Mouse (Mus musculus): ENCODE results near the gene Anxa11. TPM values are rescaled to one million over a fixed set of nuclear protein-coding genes. Genes with fewer than 3 reads are reported as not detected.
A peak's percentile ranks its signal among the peaks of the same experiment; 100 is the strongest.
"Not testable (repeated sequence)": the region's sequence is repeated elsewhere in the genome, so short reads cannot be mapped to it uniquely, and the experiment has no call there.

Gene Anxa11
- polyA plus RNA-seq, 2 experiments from 2014 or later, result 60.6 to 78.5 TPM

GRCm38 (mm10) chr14:25869135-25869878, 27.4 kb downstream of the Anxa11 start:
- no peak for ATAC-seq

GRCm38 (mm10) chr14:25872461-25873415, 30.8 kb downstream of the Anxa11 start:
- no peak for ATAC-seq

- not testable (repeated sequence) for ATAC-seq
Measured at GRCm38 (mm10) chr14:25876640-25877039, 34.7 kb downstream of the Anxa11 start.

DNA sequence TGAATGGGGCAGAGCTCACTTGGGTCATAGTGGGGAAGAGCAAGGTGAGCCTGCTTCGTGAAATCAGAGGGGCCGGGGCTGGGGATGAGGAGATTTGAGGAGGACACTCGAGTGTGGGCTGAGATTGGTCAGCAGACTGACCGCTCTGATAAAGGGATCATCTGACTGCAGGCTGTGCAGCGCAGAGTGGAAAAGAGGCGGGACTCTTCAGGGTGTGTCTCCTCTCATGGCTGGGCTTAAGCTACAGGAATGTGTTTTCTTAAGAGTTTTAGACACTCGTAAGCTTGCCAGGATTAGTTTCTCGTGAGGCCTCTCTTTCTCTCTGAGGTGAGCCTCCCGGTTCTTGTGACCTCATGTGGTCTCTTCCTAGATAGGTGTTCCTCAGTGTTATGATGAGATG, 39.8 kb downstream of the Anxa11 start:
- ATAC-seq, result not testable (repeated sequence)

DNA sequence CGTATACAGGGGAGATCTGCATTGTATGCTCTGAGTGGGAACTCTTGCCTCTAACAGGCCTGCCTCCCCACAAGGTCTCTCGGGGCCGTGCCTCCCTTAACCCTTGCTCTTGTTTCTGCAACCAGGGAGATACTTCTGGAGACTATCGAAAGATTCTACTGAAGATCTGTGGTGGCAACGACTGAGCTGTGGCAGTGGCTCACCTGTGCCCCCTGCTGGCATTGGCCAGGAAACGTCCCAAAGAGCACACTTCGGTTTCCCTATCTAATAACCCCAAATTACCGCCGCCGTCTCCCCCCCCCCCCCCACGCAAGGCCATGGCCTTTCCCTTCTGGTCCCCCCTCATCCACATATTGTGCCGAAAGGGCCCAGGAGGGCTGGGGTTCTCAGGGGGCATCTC, 43.9 kb downstream of the Anxa11 start:
- not testable (repeated sequence) for ATAC-seq

DNA sequence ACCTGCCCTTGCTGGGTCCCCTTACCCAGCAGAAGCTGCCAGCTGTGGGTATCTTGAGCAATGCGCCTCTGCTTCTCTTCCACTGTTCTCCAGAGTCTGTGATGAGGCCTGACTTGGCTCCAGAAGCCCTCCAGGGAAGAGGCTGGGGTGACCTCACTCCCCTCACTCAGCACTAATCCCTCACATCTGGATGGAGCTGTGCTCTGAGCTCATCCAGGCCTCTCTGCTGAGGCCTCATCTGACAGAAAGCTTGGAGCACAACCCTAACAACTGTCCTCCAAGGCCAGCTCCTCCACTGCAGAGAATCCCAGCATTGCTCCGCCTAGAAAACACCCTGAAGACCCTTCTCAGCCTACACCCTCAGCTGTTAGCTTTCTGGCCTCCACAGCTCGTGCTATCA, 52.6 kb downstream of the Anxa11 start:
- ATAC-seq, result not testable (repeated sequence)

DNA sequence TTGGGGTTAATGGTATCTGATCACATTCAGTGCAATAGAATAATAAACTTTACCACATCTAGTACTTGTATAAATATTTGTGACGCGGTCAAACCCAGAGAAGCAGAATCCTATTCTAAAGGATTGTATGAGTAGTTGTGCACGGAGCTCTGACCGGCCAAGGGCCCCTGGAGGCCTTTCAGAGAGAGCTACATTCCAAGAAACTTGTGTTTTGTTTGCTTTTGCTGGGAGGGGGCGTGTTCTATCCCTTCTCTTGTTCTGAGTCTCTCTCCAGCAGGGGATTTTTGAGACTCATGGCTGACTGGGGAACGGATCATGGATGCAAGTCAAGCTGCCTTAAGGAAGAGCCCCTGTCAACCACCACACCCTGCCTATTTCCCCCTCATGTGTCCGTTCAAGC, 53.7 kb downstream of the Anxa11 start:
- not testable (repeated sequence) for ATAC-seq

- ATAC-seq, result not testable (repeated sequence)
Measured at GRCm38 (mm10) chr14:25903000-25903399, 61.0 kb downstream of the Anxa11 start, which contains the start of gene Plac9a. Plac9a (minus strand) TSS chr14:25903100.

DNA sequence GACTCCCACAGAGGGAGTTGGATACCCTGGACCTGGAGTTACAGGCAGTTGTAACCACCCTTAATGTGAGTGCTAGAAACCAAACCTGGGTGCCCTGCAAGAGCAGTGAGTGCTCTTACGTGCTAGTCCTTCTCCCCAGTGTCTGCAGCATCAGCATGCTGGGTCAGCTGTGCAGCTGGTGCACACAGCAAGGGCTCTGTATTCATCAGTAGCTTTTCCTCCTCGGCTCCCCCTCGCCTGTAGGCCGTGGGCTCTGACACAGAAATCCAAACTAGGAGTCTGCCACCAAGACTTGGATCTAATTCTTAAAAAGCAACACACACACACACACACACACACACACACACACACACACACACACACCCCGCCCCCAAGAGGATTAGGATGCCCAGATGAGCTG, 63.3 kb downstream of the Anxa11 start:
- ATAC-seq, result not testable (repeated sequence)

DNA sequence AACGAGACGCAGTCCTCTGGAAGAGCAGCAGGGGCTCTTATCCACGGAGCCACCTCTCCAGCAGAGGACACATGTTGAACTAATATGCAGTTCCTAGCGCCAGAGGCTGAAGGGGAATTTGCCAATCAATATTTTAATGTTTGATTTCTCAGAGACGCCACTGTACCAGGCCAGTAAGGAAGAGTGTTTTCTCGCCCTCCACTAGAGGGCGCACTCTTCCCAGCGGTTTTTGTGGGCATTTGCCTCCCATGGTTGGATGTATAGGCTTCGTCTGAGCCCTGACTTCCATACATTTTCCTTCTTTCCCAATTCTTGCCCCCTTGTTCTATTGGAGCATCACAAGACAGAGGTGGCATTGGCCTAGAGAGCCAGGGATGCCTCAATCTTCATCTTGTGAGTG, 65.3 kb downstream of the Anxa11 start:
- not testable (repeated sequence) for ATAC-seq

DNA sequence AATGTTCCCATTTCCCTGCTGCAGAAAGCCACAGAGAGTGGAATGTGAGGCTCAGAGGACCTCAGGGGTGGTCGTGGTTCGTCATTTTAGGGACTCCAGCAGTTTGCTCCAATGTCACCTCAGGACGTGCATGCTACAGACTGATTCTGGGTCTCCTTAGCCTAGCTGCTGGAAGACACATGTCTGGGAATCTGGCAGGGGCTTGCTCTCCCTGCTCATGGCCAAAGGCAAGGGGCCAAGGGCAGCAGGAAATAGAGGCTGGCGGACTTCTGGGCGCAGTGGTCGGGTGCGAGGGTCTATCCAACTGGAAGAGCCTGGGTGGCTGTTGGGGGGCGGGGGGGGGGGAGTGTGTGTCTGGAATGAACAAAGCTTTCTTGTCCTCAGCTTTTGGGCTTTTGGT, 67.0 kb downstream of the Anxa11 start:
- ATAC-seq, result not testable (repeated sequence)

GRCm38 (mm10) chr14:25918427-25919170, 76.6 kb downstream of the Anxa11 start:
- not testable (repeated sequence) for ATAC-seq

GRCm38 (mm10) chr14:25926814-25927561, 85.0 kb downstream of the Anxa11 start:
- peak; percentile 52 for ATAC-seq

DNA sequence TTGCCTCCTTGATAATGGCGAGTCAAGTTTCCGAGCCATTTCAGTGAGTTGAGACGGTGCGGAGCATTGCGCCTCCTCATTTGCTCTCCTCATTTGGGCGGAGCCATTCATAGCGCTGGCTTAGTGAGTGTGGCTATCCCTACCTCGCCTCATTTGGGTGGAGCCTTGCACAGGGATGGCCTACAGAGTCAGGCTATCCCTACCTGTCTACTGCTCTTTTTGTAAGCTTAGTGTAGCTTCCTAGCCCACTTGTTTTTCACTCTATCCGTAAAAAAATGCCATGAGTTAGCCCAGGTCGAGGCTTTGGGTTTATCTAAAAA, 85.6 kb downstream of the Anxa11 start, which contains the start of gene Tmem254a:
Gene Tmem254a (minus strand): TSS at position 111 of the 320 bp plus-strand sequence.
- ATAC-seq, result peak; percentile 81

Other genes starting within 250 kb of the Anxa11 start
- 10 to 100 TPM; 23.8 to 28.5 TPM for gene Ppif, start 148.0 kb upstream of the Anxa11 start, polyA plus RNA-seq (2017; shearing (Covaris generic))
- gene Zcchc24, start 73.1 kb upstream of the Anxa11 start, polyA plus RNA-seq (2017; shearing (Covaris generic)), result under 1 TPM; 0.37 to 0.54 TPM
- not detected for gene Plac9a, start 60.9 kb downstream of the Anxa11 start, polyA plus RNA-seq (2017; shearing (Covaris generic))
- gene Tmem254a, start 85.5 kb downstream of the Anxa11 start, polyA plus RNA-seq (2017; shearing (Covaris generic)), result 1 to 10 TPM; 2.9 to 3.0 TPM
- not detected for gene Cphx1, start 96.1 kb downstream of the Anxa11 start, polyA plus RNA-seq (2017; shearing (Covaris generic))
- gene Duxbl1, start 136.4 kb downstream of the Anxa11 start, polyA plus RNA-seq (2017; shearing (Covaris generic)), result not detected
- not detected for gene Gm9780, start 200.6 kb downstream of the Anxa11 start, polyA plus RNA-seq (2017; shearing (Covaris generic))
- 10 to 100 TPM; 59.9 to 60.0 TPM for gene Tmem254c, start 225.2 kb downstream of the Anxa11 start, polyA plus RNA-seq (2017; shearing (Covaris generic))
- not detected for gene Cphx2, start 239.4 kb downstream of the Anxa11 start, polyA plus RNA-seq (2017; shearing (Covaris generic))
- not detected for gene Cphx3, start 240.1 kb downstream of the Anxa11 start, polyA plus RNA-seq (2017; shearing (Covaris generic))